Mouse (Mus musculus) megakaryocyte, embryonic 14.5 days (primary cell): ENCODE results near the gene Gm11992. TPM values are rescaled to one million over a fixed set of nuclear protein-coding genes. Genes with fewer than 3 reads are reported as not detected.
A peak's percentile ranks its signal among the peaks of the same experiment; 100 is the strongest.

Experiments used
- H3K27me3 ChIP-seq: replicated peaks from 2 replicates; pipeline ENCODE3; 2012; ENCODE audit warnings: inconsistent platforms
- H3K36me3 ChIP-seq: replicated peaks from 2 replicates; pipeline ENCODE3; 2012; ENCODE audit warnings: low read length, inconsistent platforms, mixed read lengths
- H3K4me1 ChIP-seq: 2 replicates; pipeline ENCODE4 v1.6.1; 2012; ENCODE audit warnings: inconsistent platforms
- H3K4me3 ChIP-seq: replicated peaks from 2 replicates; pipeline ENCODE3; 2012; ENCODE audit warnings: moderate library complexity, mild to moderate bottlenecking, inconsistent platforms
- H3K9me3 ChIP-seq: 2 replicates; pipeline ENCODE4 v1.6.1; 2012; ENCODE audit warnings: inconsistent platforms
- FLI1 ChIP-seq: IDR thresholded peaks from 2 replicates; pipeline ENCODE4 v1.6.1; 2012; ENCODE audit warnings: low read length, inconsistent platforms, mixed read lengths
- GATA1 ChIP-seq: IDR thresholded peaks from 3 replicates; pipeline ENCODE4 v1.6.1; 2012; ENCODE audit warnings: mixed read lengths, low read length, inconsistent platforms, borderline replicate concordance
- polyA plus RNA-seq: library from polyadenylated mRNA; stranded (reverse); fragments of >175 nt; gene quantifications from 2 replicates; pipeline ENCODE4 v1.2.3, GENCODE M21; 2012; ENCODE audit warnings: low replicate concordance; ENCODE audit not compliant: insufficient read depth

The Gm11992 gene
- 0.93 TPM in 1 of 2 replicates, not detected in the other for polyA plus RNA-seq

- no peaks in the 10 kb centered on the region for H3K36me3 ChIP-seq
- TF ChIP-seq GATA1: no peak
- no peak for TF ChIP-seq FLI1
- peaks cover 18% of the 10 kb centered on the region for H3K27me3 ChIP-seq
- no peaks in the 10 kb centered on the region for H3K9me3 ChIP-seq
- H3K4me1 ChIP-seq: peaks cover 36% of the 10 kb centered on the region
- H3K4me3 ChIP-seq: peak within 1 kb of the TSS; percentile 95
These were observed at the start of gene Gm11992 for GRCm38 (mm10) chr11:9048011-9048702. TSS of gene Gm11992 (plus strand) at chr11:9048594.

- H3K4me1 ChIP-seq: peaks cover 13% of the 10 kb centered on the region
- H3K4me3 ChIP-seq: no peak overlapping the region
- H3K9me3 ChIP-seq: no peaks in the 10 kb centered on the region
- TF ChIP-seq GATA1 (no peak), FLI1 (no peak)
- peaks cover 48% of the 10 kb centered on the region for H3K36me3 ChIP-seq
- H3K27me3 ChIP-seq: no peaks in the 10 kb centered on the region
These were observed 39.6 kb upstream of the Gm11992 start for GRCm38 (mm10) chr11:9008761-9009160.

GRCm38 (mm10) chr11:9010416-9010815 lies 38.0 kb upstream of the Gm11992 start:
- peak overlapping the region; percentile 92 for H3K4me3 ChIP-seq
- H3K4me1 ChIP-seq: peaks cover 13% of the 10 kb centered on the region
- H3K9me3 ChIP-seq: no peaks in the 10 kb centered on the region
- H3K27me3 ChIP-seq: peaks cover 1% of the 10 kb centered on the region
- TF ChIP-seq GATA1: no peak
- TF ChIP-seq FLI1: no peak
- peaks cover 32% of the 10 kb centered on the region for H3K36me3 ChIP-seq

GRCm38 (mm10) chr11:9010853-9011339 lies 37.5 kb upstream of the Gm11992 start, which contains the start of gene Hus1:
TSS of gene Hus1 (minus strand) at chr11:9011191.
- no peaks in the 10 kb centered on the region for H3K9me3 ChIP-seq
- no peak for TF ChIP-seq FLI1
- no peak for TF ChIP-seq GATA1
- H3K27me3 ChIP-seq: peaks cover 1% of the 10 kb centered on the region
- peaks cover 13% of the 10 kb centered on the region for H3K4me1 ChIP-seq
- H3K4me3 ChIP-seq: peak within 1 kb of the TSS; percentile 92
- peaks cover 27% of the 10 kb centered on the region for H3K36me3 ChIP-seq

GRCm38 (mm10) chr11:9011348-9011747 lies 37.0 kb upstream of the Gm11992 start:
- peaks cover 23% of the 10 kb centered on the region for H3K36me3 ChIP-seq
- peaks cover 1% of the 10 kb centered on the region for H3K27me3 ChIP-seq
- no peaks in the 10 kb centered on the region for H3K9me3 ChIP-seq
- peak overlapping the region; percentile 92 for H3K4me3 ChIP-seq
- peaks cover 13% of the 10 kb centered on the region for H3K4me1 ChIP-seq
- TF ChIP-seq FLI1 (no peak), GATA1 (no peak)

GRCm38 (mm10) chr11:9014740-9015139 lies 33.7 kb upstream of the Gm11992 start:
- no peak overlapping the region for H3K4me3 ChIP-seq
- TF ChIP-seq FLI1: no peak
- no peak for TF ChIP-seq GATA1

GRCm38 (mm10) chr11:9018491-9019267 lies 29.7 kb upstream of the Gm11992 start:
- no peak for TF ChIP-seq FLI1
- TF ChIP-seq GATA1: no peak
- peaks cover 1% of the 10 kb centered on the region for H3K27me3 ChIP-seq
- no peak overlapping the region for H3K4me3 ChIP-seq
- no peaks in the 10 kb centered on the region for H3K9me3 ChIP-seq
- H3K36me3 ChIP-seq: no peaks in the 10 kb centered on the region
- H3K4me1 ChIP-seq: no peaks in the 10 kb centered on the region

More at GRCm38 (mm10) chr11:9014740-9015139, 33.7 kb upstream of the Gm11992 start:
- no peaks in the 10 kb centered on the region for H3K36me3 ChIP-seq
- H3K4me1 ChIP-seq: peaks cover 8% of the 10 kb centered on the region
- H3K27me3 ChIP-seq: peaks cover 1% of the 10 kb centered on the region
- no peaks in the 10 kb centered on the region for H3K9me3 ChIP-seq

- H3K27me3 ChIP-seq: no peaks in the 10 kb centered on the region
- no peaks in the 10 kb centered on the region for H3K36me3 ChIP-seq
- H3K9me3 ChIP-seq: no peaks in the 10 kb centered on the region
- TF ChIP-seq GATA1 (no peak), FLI1 (no peak)
- no peaks in the 10 kb centered on the region for H3K4me1 ChIP-seq
- H3K4me3 ChIP-seq: no peak overlapping the region
These were observed 28.2 kb upstream of the Gm11992 start for GRCm38 (mm10) chr11:9020207-9020606.

- no peaks in the 10 kb centered on the region for H3K9me3 ChIP-seq
- peaks cover 5% of the 10 kb centered on the region for H3K27me3 ChIP-seq
- no peak for TF ChIP-seq FLI1
- TF ChIP-seq GATA1: no peak
- H3K4me1 ChIP-seq: no peaks in the 10 kb centered on the region
- no peaks in the 10 kb centered on the region for H3K36me3 ChIP-seq
- H3K4me3 ChIP-seq: no peak overlapping the region
These were observed 23.6 kb upstream of the Gm11992 start for GRCm38 (mm10) chr11:9024782-9025181.

- TF ChIP-seq FLI1 (no peak), GATA1 (no peak)
- peaks cover 5% of the 10 kb centered on the region for H3K27me3 ChIP-seq
- no peak overlapping the region for H3K4me3 ChIP-seq
- H3K36me3 ChIP-seq: no peaks in the 10 kb centered on the region
- H3K9me3 ChIP-seq: no peaks in the 10 kb centered on the region
- no peaks in the 10 kb centered on the region for H3K4me1 ChIP-seq
These were observed 23.2 kb upstream of the Gm11992 start for GRCm38 (mm10) chr11:9025211-9025610.
